Mouse (Mus musculus) forebrain, postnatal 0 days (tissue): ENCODE measurements around the gene Olfr589. TPM values are rescaled to one million over a fixed set of nuclear protein-coding genes. Genes with fewer than 3 reads are reported as not detected.
"Not testable (repeated sequence)": the region's sequence is repeated elsewhere in the genome, so short reads cannot be mapped to it uniquely, and the experiment has no call there.

Source experiments
- ATAC-seq: fragments of 200-750 bp; cut with Nextera tagmentation; 2 replicates; pipeline ENCODE4 v1.8.0; 2017; ENCODE audit warnings: mild to moderate bottlenecking, moderate library complexity
- DNase-seq: peaks from one replicate; pipeline ENCODE4 v3.0.0-alpha.2; 2015
- H3K27ac ChIP-seq: fragments of 300-500 bp; sonication (generic); 2 replicates; pipeline ENCODE4 v1.5.1; 2014; ENCODE audit warnings: low read depth, mild to moderate bottlenecking, antibody characterized with exemption, low read length, moderate library complexity, mixed read lengths
- H3K27me3 ChIP-seq: fragments of 300-500 bp; sonication (generic); 2 replicates; pipeline ENCODE4 v1.6.1; 2014; ENCODE audit warnings: mild to moderate bottlenecking, low read length, mixed read lengths; ENCODE audit not compliant: insufficient read depth
- H3K36me3 ChIP-seq: fragments of 300-500 bp; sonication (generic); 2 replicates; pipeline ENCODE4 v1.6.1; 2014; ENCODE audit warnings: mild to moderate bottlenecking, moderate library complexity; ENCODE audit not compliant: insufficient read depth
- H3K4me1 ChIP-seq: fragments of 300-500 bp; sonication (generic); 2 replicates; pipeline ENCODE4 v1.6.1; 2014; ENCODE audit warnings: antibody characterized with exemption; ENCODE audit not compliant: insufficient read depth
- H3K4me2 ChIP-seq: fragments of 300-500 bp; sonication (generic); 2 replicates; pipeline ENCODE4 v1.6.1; 2014; ENCODE audit warnings: low read depth, mild to moderate bottlenecking, moderate library complexity
- H3K4me3 ChIP-seq: fragments of 300-500 bp; sonication (generic); 2 replicates; pipeline ENCODE4 v1.5.1; 2014; ENCODE audit warnings: low read depth, low read length, mixed read lengths
- H3K9ac ChIP-seq: fragments of 300-500 bp; sonication (generic); 2 replicates; pipeline ENCODE4 v1.6.1; 2014; ENCODE audit warnings: mild to moderate bottlenecking
- H3K9me3 ChIP-seq: fragments of 300-500 bp; sonication (generic); 2 replicates; pipeline ENCODE4 v1.6.1; 2016; ENCODE audit warnings: low read length
- CTCF ChIP-seq: sonication (generic); IDR thresholded peaks from 2 replicates; pipeline ENCODE4 v1.5.1; 2016; ENCODE audit warnings: antibody characterized with exemption, control low read depth, low read depth
- WGBS: fragments of 180-500 bp; shearing (Covaris S2); extraction: QIAGEN DNeasy Blood & Tissue Kit; methylation state at CpG from one replicate; pipeline ENCODE4 v1.1.7; 2014; 5-methylcytosine and 5-hydroxymethylcytosine counted together
- polyA plus RNA-seq: library from polyadenylated mRNA; unstranded; fragments of >200 nt; fragmentation: Nextera tagmentation; extraction: Ambion mirVana; gene quantifications from 2 replicates; pipeline ENCODE4 v1.2.1, GENCODE M21; 2015
- total RNA-seq: library from RNA; depleted of rRNA; stranded (reverse); fragments of >200 nt; gene quantifications from 2 replicates; pipeline ENCODE4 v1.2.3, GENCODE M21; 2014; rRNA removed

Gene Olfr589
- total RNA-seq (not detected in 2 replicates), polyA plus RNA-seq (not detected in 2 replicates)

GRCm38 (mm10) chr7:103156256-103156655 is at the start of gene Olfr589:
TSS of gene Olfr589 (minus strand) at chr7:103156356.
- Histone ChIP-seq H3K27me3 (no peaks in the 10 kb centered on the region), H3K4me3 (no peak within 1 kb of the TSS), H3K4me1 (no peaks in the 10 kb centered on the region), H3K36me3 (no peaks in the 10 kb centered on the region), H3K27ac (no peak within 1 kb of the TSS), H3K9ac (no peak within 1 kb of the TSS), H3K9me3 (no peaks in the 10 kb centered on the region), H3K4me2 (no peak within 1 kb of the TSS)
- ATAC-seq (no peak), DNase-seq (no peak)
- no peak for TF ChIP-seq CTCF
- 67% methylated on average over 2 of the region's 2 CpGs for WGBS

GRCm38 (mm10) chr7:103184503-103184902 is 28.3 kb upstream of the Olfr589 start, which contains the start of gene Olfr592:
TSS of gene Olfr592 (plus strand) at chr7:103184803.
- H3K9ac ChIP-seq, H3K27me3 ChIP-seq, H3K9me3 ChIP-seq, H3K36me3 ChIP-seq, H3K27ac ChIP-seq, H3K4me3 ChIP-seq, H3K4me1 ChIP-seq, ATAC-seq, H3K4me2 ChIP-seq, DNase-seq: not testable (repeated sequence)
- WGBS: 76% methylated on average over 1 of the region's 1 CpGs

- ATAC-seq: no peak
- no peak for TF ChIP-seq CTCF
- 70% methylated on average over 1 of the region's 1 CpGs for WGBS
Measured at GRCm38 (mm10) chr7:103178240-103178639, 22.1 kb upstream of the Olfr589 start, which contains the start of gene Olfr591. TSS of gene Olfr591 (minus strand) at chr7:103178340.

GRCm38 (mm10) chr7:103169697-103170096 is 13.5 kb upstream of the Olfr589 start:
- 79% methylated on average over 5 of the region's 5 CpGs for WGBS
- no peak overlapping the region for H3K9ac ChIP-seq
- no peak for ATAC-seq
- no peak overlapping the region for H3K4me2 ChIP-seq
- DNase-seq: no peak
- H3K27ac ChIP-seq: no peak overlapping the region
- no peaks in the 10 kb centered on the region for H3K27me3 ChIP-seq
- no peaks in the 10 kb centered on the region for H3K9me3 ChIP-seq
- TF ChIP-seq CTCF: no peak
- no peaks in the 10 kb centered on the region for H3K4me1 ChIP-seq
- H3K4me3 ChIP-seq: no peak overlapping the region
- no peaks in the 10 kb centered on the region for H3K36me3 ChIP-seq

More at GRCm38 (mm10) chr7:103178240-103178639, 22.1 kb upstream of the Olfr589 start, which contains the start of gene Olfr591:
- Histone ChIP-seq H3K9ac (no peak within 1 kb of the TSS), H3K36me3 (no peaks in the 10 kb centered on the region), H3K9me3 (0 out of 2 replicates have a peak, but pooled peaks cover 5% of the 10 kb centered on the region), H3K27me3 (no peaks in the 10 kb centered on the region), H3K4me1 (no peaks in the 10 kb centered on the region), H3K27ac (no peak within 1 kb of the TSS), H3K4me3 (no peak within 1 kb of the TSS), H3K4me2 (no peak within 1 kb of the TSS)
- DNase-seq: no peak

GRCm38 (mm10) chr7:103140579-103140978 is 15.6 kb downstream of the Olfr589 start, which contains the start of gene Olfr588-ps1:
TSS of gene Olfr588-ps1 (plus strand) at chr7:103140879.
- 78% methylated on average over 1 of the region's 1 CpGs for WGBS
- H3K27ac ChIP-seq: no peak within 1 kb of the TSS
- ATAC-seq: no peak

GRCm38 (mm10) chr7:103125538-103125937 is 30.6 kb downstream of the Olfr589 start, which contains the start of gene Olfr586:
TSS of gene Olfr586 (minus strand) at chr7:103125638.
- DNase-seq: no peak
- no peak within 1 kb of the TSS for H3K4me2 ChIP-seq
- no peaks in the 10 kb centered on the region for H3K27me3 ChIP-seq
- no peak within 1 kb of the TSS for H3K27ac ChIP-seq
- no peaks in the 10 kb centered on the region for H3K9me3 ChIP-seq
- H3K9ac ChIP-seq: no peak within 1 kb of the TSS
- no peak for TF ChIP-seq CTCF
- ATAC-seq: no peak
- no peaks in the 10 kb centered on the region for H3K36me3 ChIP-seq
- H3K4me3 ChIP-seq: no peak within 1 kb of the TSS
- 96% methylated on average over 3 of the region's 3 CpGs for WGBS
- H3K4me1 ChIP-seq: no peaks in the 10 kb centered on the region

More at GRCm38 (mm10) chr7:103140579-103140978, 15.6 kb downstream of the Olfr589 start, which contains the start of gene Olfr588-ps1:
- Histone ChIP-seq H3K4me2 (no peak within 1 kb of the TSS), H3K27me3 (no peaks in the 10 kb centered on the region), H3K4me3 (no peak within 1 kb of the TSS), H3K9me3 (no peaks in the 10 kb centered on the region), H3K36me3 (no peaks in the 10 kb centered on the region), H3K9ac (no peak within 1 kb of the TSS), H3K4me1 (no peaks in the 10 kb centered on the region)
- DNase-seq: no peak
- TF ChIP-seq CTCF: no peak

- Histone ChIP-seq H3K9me3 (no peaks in the 10 kb centered on the region), H3K4me1 (no peaks in the 10 kb centered on the region), H3K36me3 (no peaks in the 10 kb centered on the region), H3K27me3 (no peaks in the 10 kb centered on the region), H3K9ac (no peak overlapping the region), H3K4me3 (no peak overlapping the region), H3K4me2 (no peak overlapping the region), H3K27ac (no peak overlapping the region)
- ATAC-seq: no peak
- WGBS: 51% methylated on average over 3 of the region's 3 CpGs
- peak; percentile 46 for TF ChIP-seq CTCF
- DNase-seq: no peak
Measured at GRCm38 (mm10) chr7:103119406-103119805, 36.8 kb downstream of the Olfr589 start.

Other genes starting within 250 kb of the Olfr589 start
- not detected in 2 replicates for gene Olfr571, start 238.8 kb downstream of the Olfr589 start, total RNA-seq
- gene Olfr571, start 238.8 kb downstream of the Olfr589 start, polyA plus RNA-seq: not detected in 2 replicates
- not detected in 2 replicates for gene Olfr572, start 231.9 kb downstream of the Olfr589 start, total RNA-seq
- not detected in 2 replicates for gene Olfr572, start 231.9 kb downstream of the Olfr589 start, polyA plus RNA-seq
- not detected in 2 replicates for gene Olfr573-ps1, start 213.8 kb downstream of the Olfr589 start, total RNA-seq
- gene Olfr573-ps1, start 213.8 kb downstream of the Olfr589 start, polyA plus RNA-seq: not detected in 2 replicates
- gene Olfr574, start 207.9 kb downstream of the Olfr589 start, total RNA-seq: not detected in 2 replicates
- gene Olfr574, start 207.9 kb downstream of the Olfr589 start, polyA plus RNA-seq: not detected in 2 replicates
- not detected in 2 replicates for gene Olfr575, start 197.6 kb downstream of the Olfr589 start, total RNA-seq
- not detected in 2 replicates for gene Olfr575, start 197.6 kb downstream of the Olfr589 start, polyA plus RNA-seq
- gene Olfr576, start 193.7 kb downstream of the Olfr589 start, total RNA-seq: not detected in 2 replicates
- not detected in 2 replicates for gene Olfr576, start 193.7 kb downstream of the Olfr589 start, polyA plus RNA-seq
- gene Olfr577, start 180.4 kb downstream of the Olfr589 start, total RNA-seq: not detected in 2 replicates
- gene Olfr577, start 180.4 kb downstream of the Olfr589 start, polyA plus RNA-seq: not detected in 2 replicates
- not detected in 2 replicates for gene Olfr578, start 167.0 kb downstream of the Olfr589 start, total RNA-seq
- not detected in 2 replicates for gene Olfr578, start 167.0 kb downstream of the Olfr589 start, polyA plus RNA-seq
- not detected in 2 replicates for gene Olfr582, start 118.3 kb downstream of the Olfr589 start, total RNA-seq
- not detected in 2 replicates for gene Olfr582, start 118.3 kb downstream of the Olfr589 start, polyA plus RNA-seq
- not detected in 2 replicates for gene Olfr583, start 105.1 kb downstream of the Olfr589 start, total RNA-seq
- not detected in 2 replicates for gene Olfr583, start 105.1 kb downstream of the Olfr589 start, polyA plus RNA-seq
- not detected in 2 replicates for gene Olfr584, start 74.5 kb downstream of the Olfr589 start, total RNA-seq
- gene Olfr584, start 74.5 kb downstream of the Olfr589 start, polyA plus RNA-seq: not detected in 2 replicates
- gene Olfr585, start 58.6 kb downstream of the Olfr589 start, total RNA-seq: not detected in 2 replicates
- gene Olfr585, start 58.6 kb downstream of the Olfr589 start, polyA plus RNA-seq: not detected in 2 replicates
- not detected in 2 replicates for gene Olfr586, start 30.7 kb downstream of the Olfr589 start, total RNA-seq
- gene Olfr586, start 30.7 kb downstream of the Olfr589 start, polyA plus RNA-seq: not detected in 2 replicates
- not detected in 2 replicates for gene Olfr588-ps1, start 15.5 kb downstream of the Olfr589 start, total RNA-seq
- gene Olfr588-ps1, start 15.5 kb downstream of the Olfr589 start, polyA plus RNA-seq: not detected in 2 replicates
- gene Olfr591, start 22.0 kb upstream of the Olfr589 start, total RNA-seq: not detected in 2 replicates
- gene Olfr591, start 22.0 kb upstream of the Olfr589 start, polyA plus RNA-seq: not detected in 2 replicates
- gene Olfr592, start 28.4 kb upstream of the Olfr589 start, total RNA-seq: not detected in 2 replicates
- gene Olfr592, start 28.4 kb upstream of the Olfr589 start, polyA plus RNA-seq: not detected in 2 replicates
- gene Olfr593, start 55.5 kb upstream of the Olfr589 start, total RNA-seq: not detected in 2 replicates
- gene Olfr593, start 55.5 kb upstream of the Olfr589 start, polyA plus RNA-seq: not detected in 2 replicates
- not detected in 2 replicates for gene Olfr594, start 60.6 kb upstream of the Olfr589 start, total RNA-seq
- gene Olfr594, start 60.6 kb upstream of the Olfr589 start, polyA plus RNA-seq: not detected in 2 replicates
- gene Usp17ld, start 96.1 kb upstream of the Olfr589 start, total RNA-seq: not detected in 2 replicates
- not detected in 2 replicates for gene Usp17ld, start 96.1 kb upstream of the Olfr589 start, polyA plus RNA-seq
- not detected in 2 replicates for gene Olfr596, start 149.3 kb upstream of the Olfr589 start, total RNA-seq
- not detected in 2 replicates for gene Olfr596, start 149.3 kb upstream of the Olfr589 start, polyA plus RNA-seq
- gene Olfr597, start 160.0 kb upstream of the Olfr589 start, total RNA-seq: 0.24 TPM in 1 of 2 replicates, not detected in the other
- gene Olfr597, start 160.0 kb upstream of the Olfr589 start, polyA plus RNA-seq: not detected in 2 replicates
- not detected in 2 replicates for gene Olfr598, start 167.2 kb upstream of the Olfr589 start, total RNA-seq
- not detected in 2 replicates for gene Olfr598, start 167.2 kb upstream of the Olfr589 start, polyA plus RNA-seq
- not detected in 2 replicates for gene Olfr599, start 179.6 kb upstream of the Olfr589 start, total RNA-seq
- not detected in 2 replicates for gene Olfr599, start 179.6 kb upstream of the Olfr589 start, polyA plus RNA-seq
- gene Olfr600, start 193.3 kb upstream of the Olfr589 start, total RNA-seq: not detected in 2 replicates
- not detected in 2 replicates for gene Olfr600, start 193.3 kb upstream of the Olfr589 start, polyA plus RNA-seq
- gene Olfr601, start 206.3 kb upstream of the Olfr589 start, total RNA-seq: not detected in 2 replicates
- gene Olfr601, start 206.3 kb upstream of the Olfr589 start, polyA plus RNA-seq: not detected in 2 replicates
- not detected in 2 replicates for gene Olfr603, start 229.8 kb upstream of the Olfr589 start, total RNA-seq
- not detected in 2 replicates for gene Olfr603, start 229.8 kb upstream of the Olfr589 start, polyA plus RNA-seq